Mouse (Mus musculus) heart, adult 9 months (tissue): ENCODE data around the gene Polg2.
A peak's percentile ranks its signal among the peaks of the same experiment; 100 is the strongest.
"Not testable (repeated sequence)": the region's sequence is repeated elsewhere in the genome, so short reads cannot be mapped to it uniquely, and the experiment has no call there.

ENCODE experiments used
- DNase-seq, 2 experiments: peaks; one replicate each; pipeline ENCODE4 v3.0.0; 2022; ENCODE audit warnings: low spot score in 2 of 2

Gene Polg2

DNA sequence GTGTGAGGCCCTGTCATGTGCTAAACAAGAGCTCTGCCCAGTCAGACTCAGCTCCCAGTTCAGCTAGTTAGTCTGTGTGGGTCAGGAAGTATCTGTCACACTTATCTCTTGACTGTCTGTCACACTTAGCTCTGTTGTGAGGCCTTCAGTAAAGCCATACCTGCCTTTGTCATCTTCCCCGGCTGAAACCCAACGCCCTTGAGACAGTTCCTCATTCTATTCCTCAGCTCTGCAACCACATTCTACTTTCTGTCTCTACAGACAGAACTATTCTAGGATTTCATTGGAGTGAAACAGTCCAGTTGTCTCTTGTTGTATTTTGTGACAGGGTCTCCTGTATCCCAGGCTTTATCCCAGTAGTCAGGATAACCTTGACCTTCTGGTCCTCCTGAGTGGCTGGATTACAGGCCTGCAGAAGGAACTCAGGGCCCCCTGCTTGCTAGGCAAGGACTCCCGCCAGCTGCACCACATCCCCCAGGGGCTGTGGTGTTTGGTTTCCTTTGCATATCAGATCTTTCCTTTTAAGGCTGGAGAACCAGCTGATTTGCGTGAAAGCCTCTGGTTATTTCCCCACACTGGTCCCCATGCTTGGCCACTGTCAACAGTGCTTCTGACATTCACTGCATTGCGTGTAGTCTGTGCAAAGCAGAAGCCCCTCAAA, 17.1 kb downstream of the Polg2 start:
- peak; percentile 57 to 75 for DNase-seq

DNA sequence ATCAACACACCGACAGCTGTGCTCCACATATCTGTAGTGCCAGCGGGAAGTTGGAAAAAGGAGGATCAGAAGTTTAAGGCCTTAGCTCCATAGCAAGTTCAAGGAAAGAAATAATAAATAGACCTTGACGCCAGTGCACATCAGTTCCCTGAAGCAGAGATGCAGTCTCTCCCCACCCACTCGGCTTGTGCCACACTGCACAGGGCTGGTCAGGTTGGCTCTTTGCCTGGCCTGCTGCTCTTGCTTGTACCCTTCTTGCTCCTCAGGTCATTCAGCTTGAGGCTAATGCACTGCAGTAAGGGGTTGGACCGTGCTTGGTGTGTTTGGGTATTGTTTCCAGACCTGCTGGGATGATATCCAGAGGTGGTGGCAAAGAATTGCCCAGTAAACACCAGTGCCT, 18.8 kb downstream of the Polg2 start:
- no peak for DNase-seq

DNA sequence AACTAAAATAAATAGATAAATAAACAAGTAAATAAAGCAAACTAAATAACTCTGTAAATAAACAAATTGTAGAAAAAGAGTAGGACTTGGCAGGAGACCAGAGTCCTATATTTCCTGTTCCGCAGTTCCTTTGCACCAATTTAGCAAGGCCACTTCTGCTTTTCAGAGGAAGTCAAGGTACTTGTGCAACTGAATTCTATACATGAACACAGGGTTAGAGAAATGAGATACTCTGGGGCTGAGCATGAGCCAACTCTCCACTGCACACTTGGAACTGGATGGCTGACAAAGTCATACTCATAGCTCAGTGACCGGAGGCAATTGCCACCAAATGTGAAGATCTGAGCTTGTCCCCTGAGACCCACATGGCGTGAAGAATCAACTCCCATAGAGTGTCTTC, 20.3 kb downstream of the Polg2 start:
- no peak for DNase-seq

- DNase-seq: no peak
Observed at GRCm38 (mm10) chr11:106755583-106755982, 23.8 kb downstream of the Polg2 start.

DNA sequence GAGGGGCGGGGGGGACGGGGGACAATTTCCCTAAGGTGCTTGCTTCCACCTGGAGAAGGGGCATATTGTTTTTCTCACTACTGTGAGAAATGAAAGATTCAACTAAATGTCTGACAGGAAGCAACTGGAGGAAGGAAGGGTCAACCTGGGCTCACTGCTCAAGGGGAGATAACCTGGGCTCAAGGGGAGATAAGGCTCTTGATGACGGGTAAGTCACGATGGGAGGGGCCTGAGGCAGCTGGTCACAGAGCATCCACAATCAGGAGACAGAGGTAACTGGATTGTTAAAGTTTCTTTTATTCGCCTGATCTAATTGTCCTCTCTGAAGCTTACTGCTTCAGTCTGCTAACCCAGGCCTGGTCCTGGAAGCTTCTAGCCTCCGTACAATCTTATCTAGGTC, 26.0 kb downstream of the Polg2 start:
- no peak for DNase-seq

DNA sequence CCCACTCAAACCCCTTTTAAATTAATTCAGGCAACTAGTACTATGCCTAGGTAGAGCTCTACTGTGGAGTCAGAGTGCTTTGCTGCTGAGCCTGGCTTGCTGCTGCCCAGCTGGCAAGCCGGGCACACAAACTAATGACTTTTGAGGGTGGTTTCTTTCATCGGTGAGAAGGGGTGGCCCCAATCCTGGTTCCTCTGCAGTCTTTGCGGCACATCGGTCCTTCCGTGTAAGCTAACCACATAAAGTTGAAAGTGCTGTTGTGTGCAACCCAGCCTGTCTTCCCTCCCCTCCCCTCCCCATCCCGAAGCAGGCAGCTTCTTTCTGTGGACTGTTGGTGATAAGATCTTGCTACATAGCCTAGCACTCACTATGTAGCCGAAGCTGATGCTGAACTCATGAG, 27.2 kb downstream of the Polg2 start:
- peak in 1 of 2 experiments; percentile 44 for DNase-seq

- DNase-seq: no peak
Observed at GRCm38 (mm10) chr11:106751039-106752018, 28.0 kb downstream of the Polg2 start, which contains the start of gene Milr1. Milr1 (plus strand) TSS chr11:106751226.

DNA sequence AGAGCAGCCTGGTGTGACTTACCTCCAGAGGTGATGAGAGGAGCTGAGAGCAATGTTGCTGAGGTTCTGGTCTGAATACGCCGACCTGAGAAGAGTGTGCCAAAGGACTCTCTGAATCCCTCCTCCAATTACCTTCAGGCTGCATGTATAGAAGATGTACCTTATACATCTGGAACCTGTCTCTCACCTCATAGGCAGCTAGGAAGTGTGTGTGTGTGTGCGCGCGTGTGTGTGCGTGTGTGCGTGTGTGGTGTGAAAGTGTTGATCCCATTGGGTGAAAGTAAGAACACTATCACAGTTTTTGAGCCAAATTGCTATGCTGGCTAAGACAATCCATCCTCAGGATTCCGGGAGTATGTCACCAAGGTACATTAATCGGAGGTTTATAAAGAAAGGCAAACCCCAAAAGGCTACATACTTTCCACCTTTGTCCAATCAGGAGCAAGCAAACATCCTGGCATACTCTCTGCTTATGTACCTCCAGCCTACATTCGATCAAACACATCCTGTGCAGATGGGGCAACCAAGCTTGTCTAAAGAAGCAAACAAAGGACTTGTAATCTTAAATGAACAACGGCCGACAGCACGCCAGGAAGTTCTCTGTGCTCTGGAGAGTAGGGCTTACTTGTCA, 29.1 kb downstream of the Polg2 start, which contains the start of gene Pecam1:
Gene Pecam1, minus strand, starts transcription at position 508 of the 631 bp plus-strand sequence.
- no peak for DNase-seq

GRCm38 (mm10) chr11:106749557-106750120, 29.7 kb downstream of the Polg2 start:
- not testable (repeated sequence) for DNase-seq

DNA sequence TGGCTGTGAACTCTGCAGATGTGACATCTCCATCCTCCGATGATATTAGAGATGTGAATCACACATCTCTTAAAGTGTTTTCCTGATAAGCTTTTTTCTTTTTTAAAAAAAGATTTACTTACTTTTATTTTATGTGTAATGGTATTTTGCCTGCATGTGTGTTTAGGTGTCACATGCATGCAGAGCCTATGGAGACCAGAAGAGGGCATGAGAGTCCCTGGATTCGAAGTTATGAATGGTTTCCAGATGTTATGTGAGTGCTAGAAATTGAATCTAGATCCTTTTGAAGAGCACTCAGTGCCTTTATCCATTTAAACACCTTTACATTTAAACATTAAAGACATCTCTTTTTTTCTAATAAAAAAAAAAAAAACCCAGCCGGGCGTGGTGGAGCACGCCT, 34.4 kb downstream of the Polg2 start:
- DNase-seq: no peak

GRCm38 (mm10) chr11:106742388-106742841, 36.9 kb downstream of the Polg2 start:
- DNase-seq: no peak

- no peak for DNase-seq
Observed at GRCm38 (mm10) chr11:106741826-106742225, 37.5 kb downstream of the Polg2 start.

DNA sequence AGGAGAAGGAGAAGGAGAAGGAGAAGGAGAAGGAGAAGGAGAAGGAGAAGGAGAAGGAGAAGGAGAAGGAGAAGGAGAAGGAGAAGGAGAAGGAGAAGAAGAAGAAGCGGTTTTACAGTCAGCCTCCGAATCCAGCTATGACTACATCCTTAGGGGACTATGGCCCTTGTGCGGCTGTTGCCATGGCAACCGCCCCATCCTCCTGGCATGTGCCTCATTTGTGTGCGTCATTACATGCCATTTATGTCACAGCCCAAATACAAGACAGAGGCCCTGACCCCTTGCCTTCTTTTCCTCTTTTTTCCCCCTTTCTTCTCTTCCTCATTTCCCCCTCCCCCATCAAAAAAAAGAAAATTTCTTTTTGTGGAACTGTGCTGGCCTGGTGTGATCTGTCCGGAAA, 38.1 kb downstream of the Polg2 start:
- no peak for DNase-seq

DNA sequence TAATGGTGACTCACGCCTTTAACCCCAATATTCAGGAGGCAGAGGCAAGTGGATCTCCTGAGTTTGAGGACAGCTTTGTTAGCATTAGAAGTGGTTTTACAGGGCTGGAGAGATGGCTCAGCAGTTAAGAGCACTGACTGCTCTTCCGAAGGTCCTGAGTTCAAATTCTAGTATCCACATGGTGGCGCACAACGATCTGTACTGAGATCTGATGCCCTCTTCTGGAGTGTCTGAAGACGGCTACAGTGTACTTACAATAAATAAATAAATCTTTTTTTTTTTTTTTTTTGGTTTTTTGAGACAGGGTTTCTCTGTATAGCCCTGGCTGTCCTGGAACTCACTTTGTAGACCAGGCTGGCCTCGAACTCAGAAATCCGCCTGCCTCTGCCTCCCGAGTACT, 38.6 kb downstream of the Polg2 start:
- DNase-seq: not testable (repeated sequence)

- DNase-seq: no peak
Observed at GRCm38 (mm10) chr11:106739116-106739515, 40.2 kb downstream of the Polg2 start.

DNA sequence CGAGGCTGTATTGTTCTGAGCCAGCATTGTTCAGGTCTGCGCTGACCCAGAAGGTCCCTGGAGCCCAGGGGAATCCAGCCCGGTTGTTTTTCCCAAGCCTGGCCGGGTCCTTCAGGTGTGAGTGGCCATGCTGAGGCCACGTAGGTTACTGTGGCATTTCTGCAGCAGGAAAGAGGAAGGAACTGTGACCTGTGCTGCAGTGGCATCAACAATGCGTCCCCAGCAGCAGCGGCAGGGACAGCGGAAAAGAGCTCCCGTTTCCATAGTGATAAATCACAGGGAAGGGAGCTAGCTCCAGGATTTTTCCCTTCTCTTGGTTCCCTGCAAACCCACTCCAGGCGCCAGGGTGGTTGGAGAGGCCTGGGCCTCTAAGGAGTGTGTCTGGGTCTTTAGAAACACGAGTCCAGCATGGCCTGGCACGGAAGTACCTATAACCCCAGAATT, 42.1 kb downstream of the Polg2 start:
- DNase-seq: peak; percentile 59 to 80

DNA sequence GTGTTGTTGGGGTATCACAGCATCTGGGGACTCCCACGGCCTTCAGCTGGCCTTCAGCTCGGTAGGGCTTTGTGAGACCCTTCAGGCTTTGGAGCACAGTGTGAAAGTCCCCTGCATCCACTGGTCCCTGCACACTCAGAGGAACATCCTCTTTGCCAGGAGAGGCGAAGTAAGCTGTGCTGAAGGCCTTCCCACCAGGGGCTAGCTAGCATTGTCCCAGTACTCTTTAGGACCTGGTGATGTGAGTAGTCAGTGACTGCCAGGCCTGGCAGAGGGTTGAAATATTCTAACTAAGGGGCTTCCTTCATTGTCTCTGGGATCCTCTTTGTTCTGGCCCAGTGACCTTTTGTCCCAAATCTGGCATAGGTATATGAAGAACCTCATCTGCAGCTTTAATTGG, 42.7 kb downstream of the Polg2 start:
- DNase-seq: no peak

- peak in 1 of 2 experiments; percentile 31 for DNase-seq
Observed at GRCm38 (mm10) chr11:106730714-106731113, 48.6 kb downstream of the Polg2 start.

DNA sequence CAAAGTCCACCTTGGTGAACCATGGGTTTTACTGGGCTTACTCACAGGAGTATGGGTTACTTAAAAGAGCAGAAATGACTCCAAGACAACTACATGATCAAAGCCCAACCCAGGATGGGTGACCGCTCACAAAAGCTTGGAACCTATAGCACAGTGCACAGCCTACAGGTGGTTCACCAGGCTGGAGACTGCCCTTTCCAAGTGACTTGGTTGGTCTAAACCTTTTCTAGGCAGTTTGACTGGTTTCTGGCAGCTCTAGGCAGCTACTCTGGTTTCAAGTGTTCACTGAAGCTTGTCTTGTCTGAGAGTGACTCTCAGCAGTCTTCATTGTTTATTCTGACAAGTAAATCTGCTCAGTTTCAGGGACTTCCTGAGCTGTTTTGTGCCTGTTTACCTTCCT, 49.7 kb downstream of the Polg2 start:
- DNase-seq: no peak

GRCm38 (mm10) chr11:106728402-106729366, 50.7 kb downstream of the Polg2 start:
- DNase-seq: peak; percentile 63 to 75

DNA sequence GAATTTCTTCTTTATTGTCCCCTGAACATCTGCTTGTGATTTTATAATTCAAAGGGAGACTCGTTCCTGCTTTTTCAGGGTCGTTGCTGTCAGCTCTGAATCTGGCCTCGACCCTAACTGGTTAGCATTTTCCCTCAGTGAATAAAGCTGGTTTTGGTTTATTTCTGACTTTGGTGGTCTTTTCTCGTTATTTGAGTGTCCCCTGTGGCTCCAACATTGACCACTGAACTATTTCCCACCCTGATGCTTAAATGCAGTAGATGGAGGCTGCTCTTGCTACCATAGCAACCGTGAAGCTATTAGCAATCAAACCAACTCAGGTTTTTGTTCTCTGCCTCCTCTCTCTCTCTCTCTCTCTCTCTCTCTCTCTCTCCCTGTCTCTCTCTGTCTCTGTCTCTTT, 51.4 kb downstream of the Polg2 start:
- no peak for DNase-seq
